Mouse (Mus musculus) limb, embryonic 11.5 days (tissue): ENCODE results near the gene Hils1. TPM values are rescaled to one million over a fixed set of nuclear protein-coding genes. Genes with fewer than 3 reads are reported as not detected.
"Not testable (repeated sequence)": the region's sequence is repeated elsewhere in the genome, so short reads cannot be mapped to it uniquely, and the experiment has no call there.

Source experiments
- ATAC-seq: fragments of 200-750 bp; cut with Nextera tagmentation; 2 replicates; pipeline ENCODE4 v1.8.0; 2017; ENCODE audit warnings: low read depth; ENCODE audit not compliant: insufficient number of reproducible peaks, low FRiP score, low TSS enrichment
- DNase-seq: peaks from one replicate; pipeline ENCODE4 v3.0.0-alpha.2; 2015; ENCODE audit warnings: low spot score
- H3K27ac ChIP-seq: fragments of 300-500 bp; sonication (generic); replicated peaks from 2 replicates; pipeline ENCODE4 v1.5.1; 2014; ENCODE audit warnings: low read depth, mild to moderate bottlenecking, low read length
- H3K27me3 ChIP-seq: fragments of 300-500 bp; sonication (generic); 2 replicates; pipeline ENCODE4 v1.6.1; 2014; ENCODE audit warnings: mild to moderate bottlenecking, low read length, mixed read lengths; ENCODE audit not compliant: control insufficient read depth, insufficient read depth
- H3K36me3 ChIP-seq: fragments of 300-500 bp; sonication (generic); 2 replicates; pipeline ENCODE4 v1.6.1; 2014; ENCODE audit warnings: mild to moderate bottlenecking, low read length, moderate library complexity, mixed read lengths; ENCODE audit not compliant: control insufficient read depth, insufficient read depth
- H3K4me1 ChIP-seq: fragments of 300-500 bp; sonication (generic); 2 replicates; pipeline ENCODE4 v1.6.1; 2014; ENCODE audit warnings: low read length, mixed read lengths; ENCODE audit not compliant: control insufficient read depth, insufficient read depth
- H3K4me2 ChIP-seq: fragments of 300-500 bp; sonication (generic); 2 replicates; pipeline ENCODE4 v1.6.1; 2014; ENCODE audit warnings: low read depth, mild to moderate bottlenecking, moderate library complexity; ENCODE audit not compliant: severe bottlenecking
- H3K4me3 ChIP-seq: fragments of 300-500 bp; sonication (generic); 2 replicates; pipeline ENCODE4 v1.5.1; 2014; ENCODE audit warnings: low read depth, low read length
- H3K9ac ChIP-seq: fragments of 300-500 bp; sonication (generic); 2 replicates; pipeline ENCODE4 v1.6.1; 2014; ENCODE audit warnings: mild to moderate bottlenecking, low read length
- H3K9me3 ChIP-seq: fragments of 300-500 bp; sonication (generic); 2 replicates; pipeline ENCODE4 v1.6.1; 2016; ENCODE audit warnings: low read length; ENCODE audit not compliant: control insufficient read depth
- WGBS: fragments of 180-500 bp; shearing (Covaris S2); extraction: QIAGEN DNeasy Blood & Tissue Kit; methylation state at CpG from one replicate; pipeline ENCODE4 v1.1.7; 2014; 5-methylcytosine and 5-hydroxymethylcytosine counted together
- polyA plus RNA-seq: library from polyadenylated mRNA; unstranded; fragments of >200 nt; fragmentation: Nextera tagmentation; extraction: Ambion mirVana; gene quantifications from 2 replicates; pipeline ENCODE4 v1.2.1, GENCODE M21; 2014

Hils1 gene
- polyA plus RNA-seq, 1 experiment from 2014 or later, result not detected

GRCm38 (mm10) chr11:95006525-95007219 is 39.3 kb downstream of the Hils1 start:
- peak overlapping the region; percentile 32 for H3K4me3 ChIP-seq
- H3K9me3 ChIP-seq, result no peaks in the 10 kb centered on the region
- peaks cover 21% of the 10 kb centered on the region for H3K4me1 ChIP-seq
- no peaks in the 10 kb centered on the region for H3K27me3 ChIP-seq
- DNase-seq (peak; percentile 87), ATAC-seq (peak; percentile 44)
- H3K36me3 ChIP-seq, result peaks cover 23% of the 10 kb centered on the region
- H3K9ac ChIP-seq, result peak overlapping the region; percentile 51
- peak overlapping the region; percentile 36; the same call in 1 of the 2 replicates for H3K27ac ChIP-seq
- peak overlapping the region; percentile 63 for H3K4me2 ChIP-seq
- 2% methylated on average over 27 of the region's 27 CpGs for WGBS

GRCm38 (mm10) chr11:95007418-95007817 is 40.0 kb downstream of the Hils1 start:
- no peak for DNase-seq
- peak overlapping the region; percentile 51; the same call in 1 of the 2 replicates for H3K9ac ChIP-seq
- no peaks in the 10 kb centered on the region for H3K27me3 ChIP-seq
- H3K9me3 ChIP-seq, result no peaks in the 10 kb centered on the region
- peak overlapping the region; percentile 63; the same call in 1 of the 2 replicates for H3K4me2 ChIP-seq
- 74% methylated on average over 3 of the region's 3 CpGs for WGBS
- H3K4me3 ChIP-seq, result no peak overlapping the region
- H3K4me1 ChIP-seq, result peaks cover 26% of the 10 kb centered on the region
- H3K36me3 ChIP-seq, result peaks cover 16% of the 10 kb centered on the region
- no peak overlapping the region; the same call in 1 of the 2 replicates for H3K27ac ChIP-seq
- no peak for ATAC-seq

GRCm38 (mm10) chr11:95008661-95009628 is 41.6 kb downstream of the Hils1 start:
- whole genome bisulfite sequencing, result 43% methylated on average over 15 of the region's 15 CpGs
- peak overlapping the region; percentile 86 for H3K4me3 ChIP-seq
- H3K9me3 ChIP-seq, result no peaks in the 10 kb centered on the region
- H3K27ac ChIP-seq, result peak overlapping the region; percentile 89
- peaks cover 10% of the 10 kb centered on the region; the same call in 1 of the 2 replicates for H3K36me3 ChIP-seq
- peaks cover 31% of the 10 kb centered on the region for H3K4me1 ChIP-seq
- no peaks in the 10 kb centered on the region for H3K27me3 ChIP-seq
- H3K4me2 ChIP-seq, result peak overlapping the region; percentile 78
- ATAC-seq (no peak), DNase-seq (no peak)
- H3K9ac ChIP-seq, result peak overlapping the region; percentile 93

- peaks cover 31% of the 10 kb centered on the region for H3K4me1 ChIP-seq
- H3K27ac ChIP-seq, result peak within 1 kb of the TSS; percentile 89
- DNase-seq (peak; percentile 82), ATAC-seq (peak; percentile 64)
- peak within 1 kb of the TSS; percentile 78 for H3K4me2 ChIP-seq
- no peaks in the 10 kb centered on the region for H3K9me3 ChIP-seq
- H3K9ac ChIP-seq, result peak within 1 kb of the TSS; percentile 93
- peaks cover 7% of the 10 kb centered on the region; the same call in 1 of the 2 replicates for H3K36me3 ChIP-seq
- peak within 1 kb of the TSS; percentile 86 for H3K4me3 ChIP-seq
- under 1% methylated on average over 30 of the region's 32 CpGs for WGBS
- H3K27me3 ChIP-seq, result no peaks in the 10 kb centered on the region
Observed at GRCm38 (mm10) chr11:95009629-95010014, 42.2 kb downstream of the Hils1 start, which contains the start of gene Samd14. Gene Samd14 (plus strand): TSS chr11:95009879.

GRCm38 (mm10) chr11:95010141-95010739 is 42.8 kb downstream of the Hils1 start:
- Histone ChIP-seq H3K4me1 (peaks cover 31% of the 10 kb centered on the region), H3K27me3 (no peaks in the 10 kb centered on the region), H3K9me3 (no peaks in the 10 kb centered on the region), H3K4me2 (peak overlapping the region; percentile 78), H3K4me3 (peak overlapping the region; percentile 86), H3K27ac (peak overlapping the region; percentile 89), H3K9ac (peak overlapping the region; percentile 93), H3K36me3 (peaks cover 3% of the 10 kb centered on the region; the same call in 1 of the 2 replicates)
- ATAC-seq (0 out of 2 replicates have a peak, but pooled peaks have one; percentile 11), DNase-seq (peak; percentile 60)
- under 1% methylated on average over 30 of the region's 40 CpGs for WGBS

GRCm38 (mm10) chr11:95010841-95011403 is 43.5 kb downstream of the Hils1 start:
- not testable (repeated sequence) for H3K36me3 ChIP-seq, H3K9me3 ChIP-seq, ATAC-seq, H3K27ac ChIP-seq, DNase-seq, H3K27me3 ChIP-seq
- Histone ChIP-seq H3K4me2 (peak overlapping the region; percentile 78), H3K9ac (peak overlapping the region; percentile 93), H3K4me1 (peaks cover 29% of the 10 kb centered on the region), H3K4me3 (peak overlapping the region; percentile 86)
- 14% methylated on average over 4 of the region's 4 CpGs for WGBS

- H3K4me2 ChIP-seq, result peak overlapping the region; percentile 78
- WGBS, result 32% methylated on average over 1 of the region's 1 CpGs
- no peaks in the 10 kb centered on the region for H3K27me3 ChIP-seq
- H3K4me3 ChIP-seq, result peak overlapping the region; percentile 86
- ATAC-seq (no peak), DNase-seq (no peak)
- H3K27ac ChIP-seq, result no peak overlapping the region; the same call in 1 of the 2 replicates
- H3K9ac ChIP-seq, result peak overlapping the region; percentile 27; the same call in 1 of the 2 replicates
- H3K4me1 ChIP-seq, result peaks cover 24% of the 10 kb centered on the region
- H3K9me3 ChIP-seq, result no peaks in the 10 kb centered on the region
- no peaks in the 10 kb centered on the region; the same call in 1 of the 2 replicates for H3K36me3 ChIP-seq
Observed at GRCm38 (mm10) chr11:95011416-95011815, 44.0 kb downstream of the Hils1 start.
